Mouse (Mus musculus): ENCODE measurements around the gene Zbtb46. TPM values are rescaled to one million over a fixed set of nuclear protein-coding genes. Genes with fewer than 3 reads are reported as not detected.
A peak's percentile ranks its signal among the peaks of the same experiment; 100 is the strongest.

The Zbtb46 gene
- polyA plus RNA-seq, 1 experiment from 2014 or later, result 16.1 TPM

DNA sequence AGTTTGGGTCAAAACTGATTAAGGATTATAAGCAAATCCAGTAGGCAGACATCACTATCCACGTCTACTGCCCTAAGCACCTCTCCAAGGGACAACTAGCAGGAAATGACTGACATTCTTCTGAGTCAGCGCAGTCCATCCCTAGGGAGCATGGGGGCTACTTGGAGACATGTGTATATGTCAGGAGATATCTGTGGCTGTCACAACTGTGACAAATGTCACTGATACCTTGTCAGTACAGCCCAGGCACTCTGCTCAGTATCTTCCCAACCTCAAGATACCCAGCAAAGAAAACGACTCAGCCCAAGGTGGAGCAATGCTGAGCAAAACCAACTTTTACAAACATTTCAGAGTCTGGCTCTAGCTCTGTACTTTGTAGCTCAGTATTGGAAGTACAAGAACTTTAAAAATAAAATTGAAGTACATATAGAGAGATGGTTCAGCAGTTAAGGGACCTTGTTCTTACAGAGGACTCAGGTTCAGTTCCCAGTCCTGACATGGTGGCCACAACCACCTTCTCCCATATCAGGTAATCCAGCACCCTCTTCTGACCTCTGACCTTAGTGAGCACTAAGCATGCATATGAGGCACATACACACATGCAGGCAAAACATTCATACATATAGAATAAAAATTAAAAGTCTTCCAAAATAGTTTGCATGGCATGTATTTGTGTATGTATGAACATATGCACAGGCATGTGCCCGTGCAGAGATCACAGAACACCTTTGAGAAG lies 38.2 kb downstream of the Zbtb46 start:
- Histone ChIP-seq H3K27me3 (ENCODE audit: control insufficient read depth, insufficient read depth, low read length) (no peaks in the 10 kb centered on the region), H3K4me2 (ENCODE audit: low read depth, low read length, severe bottlenecking) (no peak overlapping the region), H3K4me3 (ENCODE audit: low read depth, low read length) (no peak overlapping the region), H3K4me1 (replicated peaks; ENCODE audit: control insufficient read depth, insufficient read depth, low read length) (no peaks in the 10 kb centered on the region), H3K9me3 (ENCODE audit: control insufficient read depth, low read length) (no peaks in the 10 kb centered on the region), H3K9ac (ENCODE audit: low read length) (no peak overlapping the region), H3K27ac (ENCODE audit: low read depth, low read length) (no peak overlapping the region), H3K36me3 (ENCODE audit: control insufficient read depth, insufficient read depth, low read length) (no peaks in the 10 kb centered on the region)
- DNase-seq (ENCODE audit: low spot score), result no peak
- 78% methylated on average over 4 of the region's 4 CpGs for WGBS
- no peak for ATAC-seq (replicated peaks; ENCODE audit: low FRiP score)

DNA sequence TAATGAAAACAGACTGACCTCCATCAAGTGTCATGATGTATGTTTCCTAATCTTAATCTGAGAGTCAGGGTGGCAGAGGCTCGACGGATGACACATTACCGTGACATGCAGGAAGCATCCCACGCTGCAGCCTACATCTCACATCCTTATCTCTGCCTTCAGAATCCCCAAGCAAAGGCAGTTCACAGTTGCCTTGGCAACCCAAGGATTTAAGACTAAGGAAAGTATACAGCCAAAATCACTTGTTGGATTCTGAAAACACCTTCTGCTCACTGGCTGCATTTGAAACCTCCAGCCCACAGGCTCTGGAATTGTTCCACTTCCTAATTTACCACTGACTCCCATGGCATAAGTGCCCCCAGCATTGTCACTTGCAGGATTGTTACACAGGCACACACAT lies 38.8 kb downstream of the Zbtb46 start:
- no peak for ATAC-seq (replicated peaks; ENCODE audit: low FRiP score)
- DNase-seq (ENCODE audit: low spot score), result no peak
- 90% methylated on average over 4 of the region's 4 CpGs for WGBS
- no peaks in the 10 kb centered on the region for H3K9me3 ChIP-seq (ENCODE audit: control insufficient read depth, low read length)
- no peak overlapping the region for H3K9ac ChIP-seq (ENCODE audit: low read length)
- no peak overlapping the region for H3K27ac ChIP-seq (ENCODE audit: low read depth, low read length)
- no peak overlapping the region for H3K4me3 ChIP-seq (ENCODE audit: low read depth, low read length)
- H3K4me2 ChIP-seq (ENCODE audit: low read depth, low read length, severe bottlenecking), result no peak overlapping the region
- H3K36me3 ChIP-seq (ENCODE audit: control insufficient read depth, insufficient read depth, low read length), result no peaks in the 10 kb centered on the region
- H3K27me3 ChIP-seq (ENCODE audit: control insufficient read depth, insufficient read depth, low read length), result no peaks in the 10 kb centered on the region
- H3K4me1 ChIP-seq (replicated peaks; ENCODE audit: control insufficient read depth, insufficient read depth, low read length), result no peaks in the 10 kb centered on the region

GRCm38 (mm10) chr2:181419359-181419758 lies 39.9 kb downstream of the Zbtb46 start:
- no peaks in the 10 kb centered on the region for H3K4me1 ChIP-seq (replicated peaks; ENCODE audit: control insufficient read depth, insufficient read depth, low read length)
- H3K9ac ChIP-seq (ENCODE audit: low read length), result no peak overlapping the region
- no peaks in the 10 kb centered on the region for H3K27me3 ChIP-seq (ENCODE audit: control insufficient read depth, insufficient read depth, low read length)
- ATAC-seq (replicated peaks; ENCODE audit: low FRiP score) (no peak), DNase-seq (ENCODE audit: low spot score) (no peak)
- no peaks in the 10 kb centered on the region for H3K9me3 ChIP-seq (ENCODE audit: control insufficient read depth, low read length)
- WGBS, result 82% methylated on average over 7 of the region's 7 CpGs
- no peak overlapping the region for H3K4me2 ChIP-seq (ENCODE audit: low read depth, low read length, severe bottlenecking)
- no peak overlapping the region for H3K4me3 ChIP-seq (ENCODE audit: low read depth, low read length)
- H3K36me3 ChIP-seq (ENCODE audit: control insufficient read depth, insufficient read depth, low read length), result no peaks in the 10 kb centered on the region
- H3K27ac ChIP-seq (ENCODE audit: low read depth, low read length), result no peak overlapping the region

GRCm38 (mm10) chr2:181415945-181416344 lies 43.3 kb downstream of the Zbtb46 start:
- WGBS, result 80% methylated on average over 3 of the region's 3 CpGs

DNA sequence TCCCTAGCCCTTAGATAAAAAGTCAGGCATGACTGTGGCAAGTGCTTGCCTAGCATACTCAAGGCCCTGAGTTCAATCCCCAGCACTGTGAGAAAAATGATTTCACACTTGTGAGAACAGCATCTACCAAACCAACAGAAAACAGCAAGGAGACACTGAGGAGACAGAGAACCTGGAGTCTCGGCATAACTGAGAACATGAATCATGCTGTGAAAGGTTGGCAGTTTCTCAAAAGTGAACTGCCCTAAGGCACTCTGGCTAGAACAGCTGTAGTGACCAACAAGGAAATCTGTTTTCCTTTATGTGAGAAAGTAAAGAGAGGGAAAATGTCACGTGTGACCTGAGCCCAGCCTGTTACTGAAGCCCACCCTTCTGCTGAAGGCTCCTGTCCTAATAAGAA lies 46.1 kb downstream of the Zbtb46 start:
- no peak overlapping the region for H3K4me2 ChIP-seq (ENCODE audit: low read depth, low read length, severe bottlenecking)
- H3K27me3 ChIP-seq (ENCODE audit: control insufficient read depth, insufficient read depth, low read length), result no peaks in the 10 kb centered on the region
- H3K36me3 ChIP-seq (ENCODE audit: control insufficient read depth, insufficient read depth, low read length), result no peaks in the 10 kb centered on the region
- H3K4me3 ChIP-seq (ENCODE audit: low read depth, low read length), result no peak overlapping the region
- 63% methylated on average over 2 of the region's 2 CpGs for whole genome bisulfite sequencing
- DNase-seq (ENCODE audit: low spot score), result no peak
- no peak overlapping the region for H3K9ac ChIP-seq (ENCODE audit: low read length)
- no peaks in the 10 kb centered on the region for H3K4me1 ChIP-seq (replicated peaks; ENCODE audit: control insufficient read depth, insufficient read depth, low read length)
- H3K27ac ChIP-seq (ENCODE audit: low read depth, low read length), result no peak overlapping the region
- no peak for ATAC-seq (replicated peaks; ENCODE audit: low FRiP score)
- H3K9me3 ChIP-seq (ENCODE audit: control insufficient read depth, low read length), result no peaks in the 10 kb centered on the region

More at GRCm38 (mm10) chr2:181415945-181416344, 43.3 kb downstream of the Zbtb46 start:
- Histone ChIP-seq H3K4me3 (ENCODE audit: low read depth, low read length) (no peak overlapping the region), H3K4me2 (ENCODE audit: low read depth, low read length, severe bottlenecking) (no peak overlapping the region), H3K4me1 (replicated peaks; ENCODE audit: control insufficient read depth, insufficient read depth, low read length) (no peaks in the 10 kb centered on the region), H3K36me3 (ENCODE audit: control insufficient read depth, insufficient read depth, low read length) (no peaks in the 10 kb centered on the region), H3K9ac (ENCODE audit: low read length) (no peak overlapping the region), H3K27me3 (ENCODE audit: control insufficient read depth, insufficient read depth, low read length) (no peaks in the 10 kb centered on the region), H3K27ac (ENCODE audit: low read depth, low read length) (no peak overlapping the region), H3K9me3 (ENCODE audit: control insufficient read depth, low read length) (no peaks in the 10 kb centered on the region)
- no peak for ATAC-seq (replicated peaks; ENCODE audit: low FRiP score)
- no peak for DNase-seq (ENCODE audit: low spot score)

DNA sequence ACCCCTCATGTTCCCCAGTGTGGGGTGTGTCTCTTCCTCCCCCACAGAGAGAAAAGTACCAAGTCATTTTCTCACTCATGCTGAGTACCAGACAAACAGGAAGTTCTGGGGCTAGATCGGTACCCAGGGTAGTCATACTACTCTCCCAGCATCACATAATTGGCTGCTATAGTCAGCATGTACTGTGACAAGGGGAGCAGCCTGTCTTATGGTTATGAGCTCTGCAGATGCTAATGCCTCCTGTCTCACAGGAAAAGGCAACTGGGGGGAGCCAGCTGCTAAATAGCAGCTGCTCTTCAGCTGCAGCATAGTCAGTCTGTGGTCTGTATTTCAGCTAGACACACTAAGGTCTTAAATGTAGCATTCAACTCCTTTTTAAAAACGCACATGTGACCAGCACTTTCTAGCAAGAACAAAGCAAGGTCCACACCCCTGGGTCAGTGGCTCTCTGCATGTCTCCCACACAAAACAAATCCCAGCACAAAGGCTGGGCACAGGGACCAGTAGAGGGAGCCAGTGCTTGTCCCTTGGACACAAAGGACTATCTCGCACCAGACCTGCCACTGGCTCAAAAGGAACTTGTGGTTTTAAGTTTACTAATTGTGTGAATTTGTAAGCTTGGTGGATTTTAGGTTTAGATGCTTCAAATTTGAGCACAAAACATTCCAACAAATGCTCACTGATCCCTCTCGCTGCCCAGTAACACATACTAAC lies 48.3 kb downstream of the Zbtb46 start:
- DNase-seq (ENCODE audit: low spot score) (peak; percentile 77), ATAC-seq (replicated peaks; ENCODE audit: low FRiP score) (peak; percentile 82)
- no peaks in the 10 kb centered on the region for H3K27me3 ChIP-seq (ENCODE audit: control insufficient read depth, insufficient read depth, low read length)
- H3K9me3 ChIP-seq (ENCODE audit: control insufficient read depth, low read length), result no peaks in the 10 kb centered on the region
- no peak overlapping the region for H3K9ac ChIP-seq (ENCODE audit: low read length)
- no peak overlapping the region for H3K4me2 ChIP-seq (ENCODE audit: low read depth, low read length, severe bottlenecking)
- no peak overlapping the region for H3K4me3 ChIP-seq (ENCODE audit: low read depth, low read length)
- 37% methylated on average over 4 of the region's 4 CpGs for WGBS
- H3K27ac ChIP-seq (ENCODE audit: low read depth, low read length), result peak overlapping the region; percentile 38
- H3K4me1 ChIP-seq (replicated peaks; ENCODE audit: control insufficient read depth, insufficient read depth, low read length), result no peaks in the 10 kb centered on the region
- H3K36me3 ChIP-seq (ENCODE audit: control insufficient read depth, insufficient read depth, low read length), result no peaks in the 10 kb centered on the region

- Histone ChIP-seq H3K4me2 (ENCODE audit: low read depth, low read length, severe bottlenecking) (no peak overlapping the region), H3K9ac (ENCODE audit: low read length) (no peak overlapping the region), H3K27ac (ENCODE audit: low read depth, low read length) (no peak overlapping the region), H3K27me3 (ENCODE audit: control insufficient read depth, insufficient read depth, low read length) (no peaks in the 10 kb centered on the region), H3K4me3 (ENCODE audit: low read depth, low read length) (no peak overlapping the region), H3K4me1 (replicated peaks; ENCODE audit: control insufficient read depth, insufficient read depth, low read length) (no peaks in the 10 kb centered on the region), H3K9me3 (ENCODE audit: control insufficient read depth, low read length) (no peaks in the 10 kb centered on the region), H3K36me3 (ENCODE audit: control insufficient read depth, insufficient read depth, low read length) (no peaks in the 10 kb centered on the region)
- ATAC-seq (replicated peaks; ENCODE audit: low FRiP score) (no peak), DNase-seq (ENCODE audit: low spot score) (no peak)
- 84% methylated on average over 7 of the region's 7 CpGs for WGBS
Observed at GRCm38 (mm10) chr2:181409643-181410042, 49.6 kb downstream of the Zbtb46 start.

DNA sequence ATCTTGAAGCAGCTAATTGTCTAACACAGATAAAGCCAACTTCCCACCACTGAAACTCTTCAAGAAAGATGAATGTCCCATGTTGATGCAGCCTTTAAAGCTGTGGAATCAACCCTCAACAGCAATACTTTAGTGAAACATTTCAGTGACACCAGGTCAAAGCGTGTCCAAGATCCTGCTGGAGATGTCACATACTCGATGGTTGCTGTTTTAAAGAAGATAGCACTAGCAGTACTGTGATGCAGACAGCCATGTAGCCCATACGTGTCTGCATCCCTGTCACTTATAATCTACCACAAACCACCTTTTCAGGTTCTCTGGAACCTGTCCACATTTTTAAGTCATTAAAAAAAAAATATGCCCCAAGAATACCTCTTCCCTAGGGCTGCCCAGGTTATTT lies 55.5 kb downstream of the Zbtb46 start:
- 96% methylated on average over 3 of the region's 3 CpGs for WGBS
- Histone ChIP-seq H3K9me3 (ENCODE audit: control insufficient read depth, low read length) (no peaks in the 10 kb centered on the region), H3K4me1 (replicated peaks; ENCODE audit: control insufficient read depth, insufficient read depth, low read length) (no peaks in the 10 kb centered on the region), H3K4me3 (ENCODE audit: low read depth, low read length) (no peak overlapping the region), H3K27ac (ENCODE audit: low read depth, low read length) (no peak overlapping the region), H3K27me3 (ENCODE audit: control insufficient read depth, insufficient read depth, low read length) (no peaks in the 10 kb centered on the region), H3K4me2 (ENCODE audit: low read depth, low read length, severe bottlenecking) (no peak overlapping the region), H3K36me3 (ENCODE audit: control insufficient read depth, insufficient read depth, low read length) (no peaks in the 10 kb centered on the region), H3K9ac (ENCODE audit: low read length) (no peak overlapping the region)
- ATAC-seq (replicated peaks; ENCODE audit: low FRiP score) (no peak), DNase-seq (ENCODE audit: low spot score) (no peak)

- ATAC-seq (replicated peaks; ENCODE audit: low FRiP score) (no peak), DNase-seq (ENCODE audit: low spot score) (no peak)
- no peak overlapping the region for H3K27ac ChIP-seq (ENCODE audit: low read depth, low read length)
- 50% methylated on average over 1 of the region's 1 CpGs for WGBS
- no peaks in the 10 kb centered on the region for H3K36me3 ChIP-seq (ENCODE audit: control insufficient read depth, insufficient read depth, low read length)
- no peak overlapping the region for H3K4me3 ChIP-seq (ENCODE audit: low read depth, low read length)
- H3K9ac ChIP-seq (ENCODE audit: low read length), result no peak overlapping the region
- H3K4me2 ChIP-seq (ENCODE audit: low read depth, low read length, severe bottlenecking), result no peak overlapping the region
- H3K27me3 ChIP-seq (ENCODE audit: control insufficient read depth, insufficient read depth, low read length), result no peaks in the 10 kb centered on the region
- H3K4me1 ChIP-seq (replicated peaks; ENCODE audit: control insufficient read depth, insufficient read depth, low read length), result no peaks in the 10 kb centered on the region
- H3K9me3 ChIP-seq (ENCODE audit: control insufficient read depth, low read length), result no peaks in the 10 kb centered on the region
Observed at GRCm38 (mm10) chr2:181401497-181401896, 57.7 kb downstream of the Zbtb46 start.
